Mouse (Mus musculus): ENCODE data around the gene Ecm1. TPM values are rescaled to one million over a fixed set of nuclear protein-coding genes. Genes with fewer than 3 reads are reported as not detected.
A peak's percentile ranks its signal among the peaks of the same experiment; 100 is the strongest.
"Not testable (repeated sequence)": the region's sequence is repeated elsewhere in the genome, so short reads cannot be mapped to it uniquely, and the experiment has no call there.

Gene Ecm1
- polyA plus RNA-seq, 1 experiment from 2014 or later: 35.8 TPM

GRCm38 (mm10) chr3:95695796-95696195 lies 43.6 kb downstream of the Ecm1 start:
- no peak overlapping the region for H3K9ac ChIP-seq (ENCODE audit: low read depth, low read length)
- WGBS: 38% methylated on average over 3 of the region's 3 CpGs
- no peak overlapping the region for H3K27ac ChIP-seq (ENCODE audit: low read depth, low read length)
- H3K9me3 ChIP-seq (ENCODE audit: control insufficient read depth): no peaks in the 10 kb centered on the region
- H3K4me3 ChIP-seq (ENCODE audit: low read depth, low read length): no peak overlapping the region
- H3K36me3 ChIP-seq (ENCODE audit: control insufficient read depth, insufficient read depth): no peaks in the 10 kb centered on the region
- H3K4me2 ChIP-seq (replicated peaks; ENCODE audit: low read depth): no peak overlapping the region
- no peaks in the 10 kb centered on the region for H3K27me3 ChIP-seq (replicated peaks; ENCODE audit: control insufficient read depth, insufficient read depth, low read length)
- H3K4me1 ChIP-seq (replicated peaks; ENCODE audit: control insufficient read depth, insufficient read depth, low read length): peaks cover 16% of the 10 kb centered on the region
- no peak for ATAC-seq
- no peak for TF ChIP-seq CTCF (IDR thresholded peaks at IDR 0.05; ENCODE audit: low read depth)

GRCm38 (mm10) chr3:95694808-95695703 lies 44.3 kb downstream of the Ecm1 start:
- ATAC-seq: no peak
- Histone ChIP-seq H3K36me3 (ENCODE audit: control insufficient read depth, insufficient read depth) (no peaks in the 10 kb centered on the region), H3K4me3 (ENCODE audit: low read depth, low read length) (no peak overlapping the region), H3K27me3 (replicated peaks; ENCODE audit: control insufficient read depth, insufficient read depth, low read length) (no peaks in the 10 kb centered on the region), H3K27ac (ENCODE audit: low read depth, low read length) (no peak overlapping the region), H3K9ac (ENCODE audit: low read depth, low read length) (no peak overlapping the region), H3K4me1 (replicated peaks; ENCODE audit: control insufficient read depth, insufficient read depth, low read length) (peaks cover 16% of the 10 kb centered on the region), H3K9me3 (ENCODE audit: control insufficient read depth) (no peaks in the 10 kb centered on the region), H3K4me2 (replicated peaks; ENCODE audit: low read depth) (no peak overlapping the region)
- 85% methylated on average over 11 of the region's 11 CpGs for WGBS
- TF ChIP-seq CTCF (IDR thresholded peaks at IDR 0.05; ENCODE audit: low read depth): no peak

GRCm38 (mm10) chr3:95693821-95694807 lies 45.3 kb downstream of the Ecm1 start:
- 35% methylated on average over 11 of the region's 11 CpGs for WGBS
- peaks cover 16% of the 10 kb centered on the region for H3K4me1 ChIP-seq (replicated peaks; ENCODE audit: control insufficient read depth, insufficient read depth, low read length)
- H3K9me3 ChIP-seq (ENCODE audit: control insufficient read depth): no peaks in the 10 kb centered on the region
- H3K4me3 ChIP-seq (ENCODE audit: low read depth, low read length): no peak overlapping the region
- no peak overlapping the region for H3K4me2 ChIP-seq (replicated peaks; ENCODE audit: low read depth)
- H3K27ac ChIP-seq (ENCODE audit: low read depth, low read length): peak overlapping the region; percentile 46; the same call in 1 of the 2 replicates
- peak; percentile 62 for ATAC-seq
- no peak for TF ChIP-seq CTCF (IDR thresholded peaks at IDR 0.05; ENCODE audit: low read depth)
- H3K27me3 ChIP-seq (replicated peaks; ENCODE audit: control insufficient read depth, insufficient read depth, low read length): no peaks in the 10 kb centered on the region
- H3K9ac ChIP-seq (ENCODE audit: low read depth, low read length): no peak overlapping the region
- no peaks in the 10 kb centered on the region for H3K36me3 ChIP-seq (ENCODE audit: control insufficient read depth, insufficient read depth)

GRCm38 (mm10) chr3:95692677-95693076 lies 46.7 kb downstream of the Ecm1 start:
- Histone ChIP-seq H3K4me3 (ENCODE audit: low read depth, low read length) (no peak overlapping the region), H3K4me1 (replicated peaks; ENCODE audit: control insufficient read depth, insufficient read depth, low read length) (peaks cover 16% of the 10 kb centered on the region), H3K27ac (ENCODE audit: low read depth, low read length) (no peak overlapping the region), H3K4me2 (replicated peaks; ENCODE audit: low read depth) (no peak overlapping the region), H3K9ac (ENCODE audit: low read depth, low read length) (no peak overlapping the region), H3K9me3 (ENCODE audit: control insufficient read depth) (no peaks in the 10 kb centered on the region), H3K27me3 (replicated peaks; ENCODE audit: control insufficient read depth, insufficient read depth, low read length) (no peaks in the 10 kb centered on the region), H3K36me3 (ENCODE audit: control insufficient read depth, insufficient read depth) (no peaks in the 10 kb centered on the region)
- 69% methylated on average over 6 of the region's 6 CpGs for WGBS
- ATAC-seq: no peak
- no peak for TF ChIP-seq CTCF (IDR thresholded peaks at IDR 0.05; ENCODE audit: low read depth)

GRCm38 (mm10) chr3:95690552-95690951 lies 48.8 kb downstream of the Ecm1 start:
- H3K27me3 ChIP-seq (replicated peaks; ENCODE audit: control insufficient read depth, insufficient read depth, low read length); ATAC-seq: not testable (repeated sequence)
- WGBS: 86% methylated on average over 2 of the region's 2 CpGs

GRCm38 (mm10) chr3:95689940-95690339 lies 49.4 kb downstream of the Ecm1 start:
- H3K27me3 ChIP-seq (replicated peaks; ENCODE audit: control insufficient read depth, insufficient read depth, low read length): no peaks in the 10 kb centered on the region
- no peak overlapping the region for H3K4me2 ChIP-seq (replicated peaks; ENCODE audit: low read depth)
- TF ChIP-seq CTCF (IDR thresholded peaks at IDR 0.05; ENCODE audit: low read depth): no peak
- H3K27ac ChIP-seq (ENCODE audit: low read depth, low read length): no peak overlapping the region
- no peak for ATAC-seq
- 49% methylated on average over 2 of the region's 2 CpGs for WGBS
- no peaks in the 10 kb centered on the region; the same call in 1 of the 2 replicates for H3K36me3 ChIP-seq (ENCODE audit: control insufficient read depth, insufficient read depth)
- H3K9ac ChIP-seq (ENCODE audit: low read depth, low read length): no peak overlapping the region
- no peaks in the 10 kb centered on the region for H3K9me3 ChIP-seq (ENCODE audit: control insufficient read depth)
- H3K4me3 ChIP-seq (ENCODE audit: low read depth, low read length): no peak overlapping the region
- peaks cover 12% of the 10 kb centered on the region for H3K4me1 ChIP-seq (replicated peaks; ENCODE audit: control insufficient read depth, insufficient read depth, low read length)

More at GRCm38 (mm10) chr3:95690552-95690951, 48.8 kb downstream of the Ecm1 start:
- H3K4me2 ChIP-seq (replicated peaks; ENCODE audit: low read depth); H3K9ac ChIP-seq (ENCODE audit: low read depth, low read length); H3K9me3 ChIP-seq (ENCODE audit: control insufficient read depth); H3K4me3 ChIP-seq (ENCODE audit: low read depth, low read length); H3K27ac ChIP-seq (ENCODE audit: low read depth, low read length); H3K36me3 ChIP-seq (ENCODE audit: control insufficient read depth, insufficient read depth): not testable (repeated sequence)
- H3K4me1 ChIP-seq (replicated peaks; ENCODE audit: control insufficient read depth, insufficient read depth, low read length): peaks cover 12% of the 10 kb centered on the region
